Mouse (Mus musculus): ENCODE measurements at regions not wholly inside any gene's neighbourhood (a gene's known extent, or its start where the extent isn't known, plus 50 kb on each side); places are given as distances from the start of the nearest gene placed in this dataset.
A peak's percentile ranks its signal among the peaks of the same experiment; 100 is the strongest.

DNA sequence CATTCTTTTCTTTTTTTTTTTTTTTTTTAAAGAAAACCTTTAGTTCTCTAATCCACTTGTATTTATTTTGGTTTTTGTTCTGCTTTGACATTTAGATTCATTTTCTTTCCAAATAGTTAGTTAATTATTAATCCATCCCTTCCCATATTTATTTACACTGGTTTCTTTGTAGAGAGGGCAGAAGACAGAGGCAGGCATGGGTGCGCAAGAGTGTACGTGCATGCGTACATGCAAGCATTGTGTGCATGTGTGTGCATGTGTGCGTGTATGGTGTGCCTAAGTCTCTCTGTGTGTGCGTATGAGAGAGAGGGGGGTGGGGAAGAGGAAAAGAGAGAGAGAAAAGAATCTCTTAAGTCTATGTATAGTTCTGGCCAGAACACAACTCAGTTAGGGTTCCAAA, 215.9 kb upstream of the Krr1 start:
- H3K9ac ChIP-seq, result no peak overlapping the region
- H3K4me3 ChIP-seq (ENCODE audit: low read depth, low read length), result no peak overlapping the region
- no peak for DNase-seq
- no peaks in the 10 kb centered on the region for H3K9me3 ChIP-seq (ENCODE audit: low read depth, low read length)
- no peak overlapping the region for H3K4me2 ChIP-seq
- ATAC-seq (ENCODE audit: insufficient read depth), result no peak
- WGBS, result 77% methylated on average over 5 of the region's 5 CpGs
- peaks cover 14% of the 10 kb centered on the region; the same call in 1 of the 2 replicates for H3K4me1 ChIP-seq (ENCODE audit: insufficient read depth)
- no peak for TF ChIP-seq CTCF (IDR thresholded peaks at IDR 0.05; ENCODE audit: low read depth)
- H3K27me3 ChIP-seq (ENCODE audit: insufficient read depth, low read length), result no peaks in the 10 kb centered on the region
- H3K27ac ChIP-seq (ENCODE audit: low read depth), result no peak overlapping the region
- H3K36me3 ChIP-seq (ENCODE audit: insufficient read depth), result no peaks in the 10 kb centered on the region

DNA sequence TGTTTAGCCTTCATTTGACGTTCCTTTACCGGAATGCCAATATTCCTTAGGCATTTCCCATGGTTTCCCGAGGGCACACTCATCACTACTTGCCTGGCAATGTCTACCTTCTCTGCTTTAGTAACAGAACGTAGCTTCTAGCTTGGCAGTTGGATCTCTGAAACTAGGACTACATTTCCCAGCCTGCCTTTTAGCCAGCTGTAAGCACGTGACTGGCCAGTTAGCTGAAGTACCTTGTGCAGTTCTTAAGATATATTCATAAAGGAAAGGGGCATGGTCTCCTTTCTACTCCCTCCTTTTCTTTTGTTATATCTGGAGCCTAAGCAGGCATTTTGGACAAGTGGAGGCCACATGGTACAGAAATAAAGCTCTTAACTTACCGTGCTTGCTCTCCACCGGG, 214.8 kb upstream of the Krr1 start:
- Histone ChIP-seq H3K9ac (no peak overlapping the region), H3K4me1 (ENCODE audit: insufficient read depth) (peaks cover 14% of the 10 kb centered on the region; the same call in 1 of the 2 replicates), H3K36me3 (ENCODE audit: insufficient read depth) (no peaks in the 10 kb centered on the region), H3K4me2 (no peak overlapping the region), H3K9me3 (ENCODE audit: low read depth, low read length) (no peaks in the 10 kb centered on the region), H3K4me3 (ENCODE audit: low read depth, low read length) (no peak overlapping the region), H3K27me3 (ENCODE audit: insufficient read depth, low read length) (no peaks in the 10 kb centered on the region), H3K27ac (ENCODE audit: low read depth) (no peak overlapping the region)
- WGBS, result 77% methylated on average over 7 of the region's 7 CpGs
- ATAC-seq (ENCODE audit: insufficient read depth) (no peak), DNase-seq (peak; percentile 28)
- TF ChIP-seq CTCF (IDR thresholded peaks at IDR 0.05; ENCODE audit: low read depth), result no peak

GRCm38 (mm10) chr10:111759505-111759904, 213.0 kb upstream of the Krr1 start:
- Histone ChIP-seq H3K4me3 (ENCODE audit: low read depth, low read length) (no peak overlapping the region), H3K9me3 (ENCODE audit: low read depth, low read length) (no peaks in the 10 kb centered on the region), H3K4me1 (ENCODE audit: insufficient read depth) (peaks cover 14% of the 10 kb centered on the region; the same call in 1 of the 2 replicates), H3K27ac (ENCODE audit: low read depth) (no peak overlapping the region), H3K9ac (no peak overlapping the region), H3K4me2 (no peak overlapping the region), H3K36me3 (ENCODE audit: insufficient read depth) (no peaks in the 10 kb centered on the region), H3K27me3 (ENCODE audit: insufficient read depth, low read length) (no peaks in the 10 kb centered on the region)
- no peak for TF ChIP-seq CTCF (IDR thresholded peaks at IDR 0.05; ENCODE audit: low read depth)
- ATAC-seq (ENCODE audit: insufficient read depth) (peak; percentile 71; the same call in 1 of the 2 replicates), DNase-seq (peak; percentile 33)
- 22% methylated on average over 3 of the region's 3 CpGs for WGBS

DNA sequence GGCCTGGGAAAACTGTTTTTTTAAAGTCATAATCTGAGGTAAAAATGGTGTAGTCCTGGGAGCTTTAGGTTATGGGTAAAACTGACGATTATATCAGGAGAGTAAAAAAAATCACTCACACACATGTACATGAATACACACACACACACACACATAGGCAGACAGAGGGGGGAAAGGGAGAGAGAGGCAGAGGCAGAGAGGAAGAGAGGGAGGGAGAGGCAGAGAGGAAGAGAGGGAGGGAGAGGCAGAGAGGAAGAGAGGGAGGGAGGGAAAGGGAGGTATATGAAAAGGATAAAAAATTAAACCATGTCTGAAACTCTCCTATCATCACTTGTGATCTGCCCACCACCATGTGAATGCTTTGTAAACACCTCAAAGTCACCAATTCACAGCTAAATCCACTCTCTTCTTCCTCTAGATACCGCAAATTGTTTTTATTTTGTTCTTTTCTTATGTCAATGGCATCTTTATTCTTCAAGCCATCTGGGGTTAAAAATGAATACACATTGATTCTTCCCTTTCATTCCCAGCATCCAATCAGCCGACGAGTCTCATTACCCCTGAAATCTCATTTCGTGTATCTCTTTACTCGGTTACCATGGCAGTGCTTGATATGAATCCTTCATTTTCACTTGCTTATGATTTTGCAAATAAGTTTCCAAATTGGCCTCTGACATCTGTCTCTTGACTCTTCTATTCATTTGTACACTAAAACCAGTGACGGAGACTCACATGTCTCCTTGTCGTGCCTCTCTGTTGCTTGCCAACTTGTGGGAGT, 209.5 kb upstream of the Krr1 start:
- DNase-seq, result no peak
- no peak overlapping the region for H3K4me3 ChIP-seq (ENCODE audit: low read depth, low read length)
- TF ChIP-seq CTCF (IDR thresholded peaks at IDR 0.05; ENCODE audit: low read depth), result no peak
- H3K27ac ChIP-seq (ENCODE audit: low read depth), result no peak overlapping the region
- H3K36me3 ChIP-seq (ENCODE audit: insufficient read depth), result no peaks in the 10 kb centered on the region
- peaks cover 11% of the 10 kb centered on the region; the same call in 1 of the 2 replicates for H3K4me1 ChIP-seq (ENCODE audit: insufficient read depth)
- 73% methylated on average over 8 of the region's 8 CpGs for whole genome bisulfite sequencing
- no peak for ATAC-seq (ENCODE audit: insufficient read depth)
- H3K27me3 ChIP-seq (ENCODE audit: insufficient read depth, low read length), result no peaks in the 10 kb centered on the region
- no peak overlapping the region for H3K4me2 ChIP-seq
- no peak overlapping the region for H3K9ac ChIP-seq
- no peaks in the 10 kb centered on the region for H3K9me3 ChIP-seq (ENCODE audit: low read depth, low read length)

DNA sequence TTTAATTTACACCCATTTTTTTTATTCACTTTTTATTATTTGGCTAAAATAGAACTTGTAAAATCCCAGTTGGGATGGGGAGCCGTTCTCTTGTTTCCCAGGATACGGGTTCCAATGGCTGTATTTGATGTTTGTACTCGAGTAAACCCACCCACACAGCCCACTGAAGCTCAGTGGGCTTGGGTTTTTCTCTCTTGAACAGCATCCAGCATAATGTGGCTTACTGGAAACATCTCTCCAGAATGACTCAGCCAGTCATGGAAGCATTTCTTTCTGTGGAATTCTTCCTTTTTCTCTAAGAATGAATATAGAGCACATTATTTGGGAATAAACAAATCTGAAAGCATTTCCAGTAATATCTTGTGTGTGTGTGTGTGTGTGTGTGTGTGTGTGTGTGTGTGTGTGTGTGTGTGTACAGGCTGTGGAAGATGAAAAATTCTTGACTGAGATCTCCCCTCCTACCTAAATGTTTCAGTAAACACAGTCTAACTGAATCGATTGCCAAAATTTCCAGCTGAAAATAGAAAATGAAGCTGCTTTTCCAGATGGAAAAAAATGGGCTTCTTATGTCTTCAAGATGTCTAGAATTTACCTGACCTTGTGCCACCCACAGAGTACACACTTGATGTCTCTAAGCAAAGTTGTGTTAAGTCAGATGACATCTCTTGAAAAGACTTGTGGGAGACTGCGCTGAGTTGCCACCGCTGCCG, 205.3 kb upstream of the Krr1 start:
- no peak for ATAC-seq (ENCODE audit: insufficient read depth)
- no peaks in the 10 kb centered on the region for H3K36me3 ChIP-seq (ENCODE audit: insufficient read depth)
- TF ChIP-seq CTCF (IDR thresholded peaks at IDR 0.05; ENCODE audit: low read depth), result no peak
- no peak overlapping the region for H3K9ac ChIP-seq
- no peak overlapping the region for H3K4me3 ChIP-seq (ENCODE audit: low read depth, low read length)
- peak overlapping the region; percentile 84 for H3K27ac ChIP-seq (ENCODE audit: low read depth)
- no peaks in the 10 kb centered on the region for H3K27me3 ChIP-seq (ENCODE audit: insufficient read depth, low read length)
- 69% methylated on average over 7 of the region's 7 CpGs for WGBS
- DNase-seq, result peak; percentile 66
- H3K4me2 ChIP-seq, result no peak overlapping the region
- no peaks in the 10 kb centered on the region for H3K9me3 ChIP-seq (ENCODE audit: low read depth, low read length)
- peaks cover 8% of the 10 kb centered on the region; the same call in 1 of the 2 replicates for H3K4me1 ChIP-seq (ENCODE audit: insufficient read depth)

DNA sequence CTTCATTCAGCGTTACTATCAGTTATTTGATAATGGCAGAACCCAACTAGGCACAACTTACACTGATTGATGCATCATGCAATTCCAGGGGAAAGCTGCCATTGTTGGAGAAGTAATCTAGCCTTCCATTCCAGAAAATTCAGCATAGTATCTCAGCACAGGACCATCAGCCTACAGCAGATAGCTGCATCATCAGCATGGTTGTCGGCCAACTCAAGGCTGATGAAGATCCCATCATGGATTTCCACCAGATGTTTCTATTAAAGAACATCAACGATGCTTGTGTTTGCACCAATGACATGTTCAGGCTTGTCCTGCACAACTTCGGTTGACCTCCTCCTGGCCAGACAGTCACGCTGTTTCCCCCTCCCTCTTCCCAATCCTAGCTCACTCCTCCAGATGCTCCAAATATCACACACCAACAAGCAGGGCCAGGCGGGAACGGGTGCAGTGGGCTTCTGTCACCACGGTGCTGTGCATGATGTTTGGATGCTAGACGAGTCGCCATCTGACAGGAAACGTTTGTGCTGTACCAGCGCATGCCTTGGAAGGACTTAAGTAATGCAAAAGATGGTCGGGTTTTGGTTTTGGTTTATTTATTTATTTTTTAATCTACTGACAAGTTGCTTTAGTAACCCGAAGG, 204.5 kb upstream of the Krr1 start:
- Histone ChIP-seq H3K36me3 (ENCODE audit: insufficient read depth) (no peaks in the 10 kb centered on the region), H3K4me1 (ENCODE audit: insufficient read depth) (peaks cover 8% of the 10 kb centered on the region; the same call in 1 of the 2 replicates), H3K9me3 (ENCODE audit: low read depth, low read length) (no peaks in the 10 kb centered on the region), H3K27ac (ENCODE audit: low read depth) (peak overlapping the region; percentile 84), H3K27me3 (ENCODE audit: insufficient read depth, low read length) (no peaks in the 10 kb centered on the region), H3K4me2 (no peak overlapping the region), H3K9ac (no peak overlapping the region), H3K4me3 (ENCODE audit: low read depth, low read length) (no peak overlapping the region)
- peak; percentile 92 for ATAC-seq (ENCODE audit: insufficient read depth)
- WGBS, result 48% methylated on average over 14 of the region's 14 CpGs
- peak; percentile 45; the same call in 1 of the 2 replicates for TF ChIP-seq CTCF (IDR thresholded peaks at IDR 0.05; ENCODE audit: low read depth)
- peak; percentile 91 for DNase-seq

Data from lung, embryonic 14.5 days (tissue).